Mouse (Mus musculus): ENCODE measurements around the gene Sytl3. TPM values are rescaled to one million over a fixed set of nuclear protein-coding genes. Genes with fewer than 3 reads are reported as not detected.
"Not testable (repeated sequence)": the region's sequence is repeated elsewhere in the genome, so short reads cannot be mapped to it uniquely, and the experiment has no call there.

Gene Sytl3
- polyA plus RNA-seq, 1 experiment from 2014 or later = 0.74 TPM

DNA sequence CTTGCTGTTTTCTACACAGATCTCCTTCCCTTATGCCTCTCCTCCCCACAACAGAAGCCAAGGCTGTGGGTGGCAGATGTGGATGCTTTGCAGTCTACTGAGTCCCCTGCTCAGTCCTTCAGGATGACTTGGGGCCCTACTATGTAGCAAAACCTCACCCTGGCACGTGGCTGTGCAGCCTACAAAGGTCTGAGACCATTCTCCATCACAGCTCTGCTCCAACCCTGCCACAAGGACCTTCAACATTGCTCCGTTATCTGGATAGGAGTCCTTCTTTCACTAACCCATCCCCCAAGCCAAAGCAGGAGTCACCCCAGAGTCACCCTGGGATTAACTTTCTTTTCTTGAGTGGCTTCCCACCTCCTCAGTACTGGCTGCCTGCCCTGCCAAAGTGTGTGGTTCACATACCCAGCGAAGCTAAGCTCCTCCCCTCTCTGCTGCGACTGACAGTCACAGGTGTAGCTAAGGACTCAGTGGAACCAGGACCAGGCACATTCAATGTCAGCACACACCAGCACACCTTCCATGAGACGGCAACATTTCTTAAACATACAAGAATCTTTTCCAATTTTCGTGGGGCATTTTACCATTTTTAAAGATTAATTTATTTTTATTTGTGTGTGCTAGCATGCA lies 33.9 kb upstream of the Sytl3 start:
- not testable (repeated sequence) for H3K27me3 ChIP-seq (ENCODE audit: control insufficient read depth, insufficient read depth, low read length); H3K36me3 ChIP-seq (ENCODE audit: control insufficient read depth, insufficient read depth, low read length); ATAC-seq (ENCODE audit: low FRiP score, low TSS enrichment); H3K4me1 ChIP-seq (ENCODE audit: control insufficient read depth, insufficient read depth, low read length); H3K4me3 ChIP-seq (ENCODE audit: low read length); H3K27ac ChIP-seq (ENCODE audit: low read depth, low read length); H3K4me2 ChIP-seq (replicated peaks; ENCODE audit: low read depth, low read length); H3K9ac ChIP-seq (ENCODE audit: low read depth, low read length); H3K9me3 ChIP-seq (ENCODE audit: control insufficient read depth, low read length)
- 72% methylated on average over 1 of the region's 6 CpGs for WGBS

DNA sequence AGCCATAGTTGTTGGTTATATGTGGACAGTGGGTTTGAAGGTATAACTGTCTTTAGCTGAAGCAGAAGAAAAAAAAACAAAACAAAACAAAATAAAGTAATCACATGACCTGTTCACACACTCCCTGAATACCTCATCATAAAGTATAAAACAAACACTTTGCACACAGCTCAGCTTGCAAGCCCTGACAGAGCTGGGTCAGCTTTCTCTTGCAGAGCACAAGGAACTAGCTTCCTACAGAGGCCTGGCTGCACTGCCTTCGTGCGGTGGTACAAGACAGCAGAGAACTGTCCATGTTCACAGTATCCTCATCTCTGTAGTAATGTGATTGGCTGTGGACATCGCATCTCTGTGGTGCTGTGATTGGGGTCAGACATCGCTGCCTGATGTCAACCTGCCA lies 28.5 kb upstream of the Sytl3 start:
- H3K9me3 ChIP-seq (ENCODE audit: control insufficient read depth, low read length); H3K27ac ChIP-seq (ENCODE audit: low read depth, low read length); H3K27me3 ChIP-seq (ENCODE audit: control insufficient read depth, insufficient read depth, low read length); H3K36me3 ChIP-seq (ENCODE audit: control insufficient read depth, insufficient read depth, low read length); H3K4me1 ChIP-seq (ENCODE audit: control insufficient read depth, insufficient read depth, low read length); H3K4me2 ChIP-seq (replicated peaks; ENCODE audit: low read depth, low read length); ATAC-seq (ENCODE audit: low FRiP score, low TSS enrichment); H3K4me3 ChIP-seq (ENCODE audit: low read length); H3K9ac ChIP-seq (ENCODE audit: low read depth, low read length): not testable (repeated sequence)
- 90% methylated on average over 4 of the region's 4 CpGs for WGBS

DNA sequence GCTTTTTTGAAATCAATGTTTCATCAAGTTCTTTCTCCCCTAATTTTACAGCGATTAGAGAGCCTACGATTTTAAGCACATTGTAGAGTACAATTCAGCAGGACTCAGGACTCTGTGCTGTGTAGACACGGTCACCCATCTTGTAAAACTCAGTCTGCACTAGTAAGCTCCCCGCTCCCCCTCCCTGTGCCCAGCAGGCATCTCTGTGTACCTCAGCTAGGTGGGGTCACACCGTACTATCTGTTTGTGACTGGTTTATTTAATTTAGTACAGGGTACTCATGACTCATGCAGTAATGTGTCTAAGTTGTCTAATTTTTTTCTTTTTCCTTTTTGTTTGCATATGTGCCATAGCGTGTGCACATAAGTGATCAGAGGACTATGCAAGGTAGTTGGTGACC lies 26.0 kb upstream of the Sytl3 start:
- H3K36me3 ChIP-seq (ENCODE audit: control insufficient read depth, insufficient read depth, low read length); H3K4me1 ChIP-seq (ENCODE audit: control insufficient read depth, insufficient read depth, low read length); ATAC-seq (ENCODE audit: low FRiP score, low TSS enrichment); H3K4me3 ChIP-seq (ENCODE audit: low read length); H3K27ac ChIP-seq (ENCODE audit: low read depth, low read length); H3K9ac ChIP-seq (ENCODE audit: low read depth, low read length); H3K27me3 ChIP-seq (ENCODE audit: control insufficient read depth, insufficient read depth, low read length); H3K9me3 ChIP-seq (ENCODE audit: control insufficient read depth, low read length); H3K4me2 ChIP-seq (replicated peaks; ENCODE audit: low read depth, low read length): not testable (repeated sequence)
- WGBS = 94% methylated on average over 6 of the region's 6 CpGs

DNA sequence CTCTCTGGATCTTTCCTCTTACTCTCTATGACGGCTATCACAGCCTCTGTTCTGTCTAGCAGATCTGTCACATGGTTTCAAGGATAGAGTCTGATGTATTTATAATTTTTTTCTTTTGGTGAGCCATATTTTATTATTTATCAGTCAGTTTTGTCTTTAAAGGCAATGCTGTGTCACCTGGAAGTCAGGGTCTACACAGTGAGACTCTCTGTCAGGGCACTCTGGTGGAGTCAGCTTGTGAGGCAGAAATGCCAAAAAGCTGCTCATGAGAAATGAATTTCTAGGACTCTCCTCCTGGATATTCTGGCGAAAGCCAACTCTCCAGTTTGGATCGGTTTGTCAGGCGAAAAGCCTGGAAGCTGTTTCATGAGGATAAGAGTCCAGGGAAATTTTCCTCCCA lies 23.1 kb upstream of the Sytl3 start:
- H3K9me3 ChIP-seq (ENCODE audit: control insufficient read depth, low read length); ATAC-seq (ENCODE audit: low FRiP score, low TSS enrichment); H3K4me2 ChIP-seq (replicated peaks; ENCODE audit: low read depth, low read length); H3K9ac ChIP-seq (ENCODE audit: low read depth, low read length); H3K36me3 ChIP-seq (ENCODE audit: control insufficient read depth, insufficient read depth, low read length); H3K27ac ChIP-seq (ENCODE audit: low read depth, low read length); H3K4me3 ChIP-seq (ENCODE audit: low read length); H3K27me3 ChIP-seq (ENCODE audit: control insufficient read depth, insufficient read depth, low read length); H3K4me1 ChIP-seq (ENCODE audit: control insufficient read depth, insufficient read depth, low read length): not testable (repeated sequence)
- 100% methylated on average over 1 of the region's 4 CpGs for WGBS

DNA sequence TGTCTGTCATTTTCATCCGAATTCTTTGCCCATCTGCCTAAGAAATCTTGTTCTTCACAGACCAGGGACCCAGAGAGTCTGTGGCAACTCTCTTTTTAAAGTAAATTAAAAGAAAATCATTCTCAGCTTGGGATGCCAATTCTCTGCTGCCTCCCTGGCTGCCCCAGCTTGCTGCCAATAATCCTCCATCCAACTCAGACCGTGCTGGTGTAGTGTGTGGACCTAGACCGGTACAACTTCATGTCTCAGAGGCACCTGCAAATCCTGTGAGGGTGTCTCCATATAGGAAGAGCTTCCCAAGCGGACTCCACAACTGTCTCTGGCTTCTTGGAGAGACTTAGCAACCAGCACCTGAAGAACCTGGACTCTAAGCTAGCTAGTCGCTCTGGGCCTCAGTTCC lies 22.0 kb upstream of the Sytl3 start:
- 91% methylated on average over 5 of the region's 5 CpGs for WGBS
- Histone ChIP-seq H3K4me2 (replicated peaks; ENCODE audit: low read depth, low read length) (no peak overlapping the region), H3K9ac (ENCODE audit: low read depth, low read length) (no peak overlapping the region), H3K9me3 (ENCODE audit: control insufficient read depth, low read length) (no peaks in the 10 kb centered on the region), H3K4me1 (ENCODE audit: control insufficient read depth, insufficient read depth, low read length) (no peaks in the 10 kb centered on the region), H3K27ac (ENCODE audit: low read depth, low read length) (no peak overlapping the region), H3K4me3 (ENCODE audit: low read length) (no peak overlapping the region), H3K36me3 (ENCODE audit: control insufficient read depth, insufficient read depth, low read length) (no peaks in the 10 kb centered on the region), H3K27me3 (ENCODE audit: control insufficient read depth, insufficient read depth, low read length) (no peaks in the 10 kb centered on the region)
- no peak for ATAC-seq (ENCODE audit: low FRiP score, low TSS enrichment)

DNA sequence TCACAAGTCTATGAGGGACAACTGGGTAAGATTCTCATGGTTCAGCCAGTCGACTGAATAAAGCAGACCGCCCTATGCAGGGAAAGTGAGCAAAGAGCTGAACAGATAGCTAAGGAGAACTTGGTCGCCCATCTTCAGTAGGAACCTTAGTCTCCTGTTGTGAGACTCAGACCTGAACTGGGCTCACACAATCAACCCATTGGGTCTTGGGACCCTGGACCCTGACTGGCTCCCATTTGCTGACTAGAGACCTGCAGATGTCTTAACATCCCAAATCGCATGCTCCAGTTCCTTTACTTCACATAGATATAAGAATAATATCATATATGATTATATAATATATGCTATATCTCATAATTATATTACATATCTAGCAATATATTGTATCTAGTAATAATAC lies 21.5 kb upstream of the Sytl3 start:
- H3K4me3 ChIP-seq (ENCODE audit: low read length); H3K27ac ChIP-seq (ENCODE audit: low read depth, low read length); H3K4me1 ChIP-seq (ENCODE audit: control insufficient read depth, insufficient read depth, low read length); H3K4me2 ChIP-seq (replicated peaks; ENCODE audit: low read depth, low read length); H3K36me3 ChIP-seq (ENCODE audit: control insufficient read depth, insufficient read depth, low read length); ATAC-seq (ENCODE audit: low FRiP score, low TSS enrichment); H3K9me3 ChIP-seq (ENCODE audit: control insufficient read depth, low read length); H3K9ac ChIP-seq (ENCODE audit: low read depth, low read length); H3K27me3 ChIP-seq (ENCODE audit: control insufficient read depth, insufficient read depth, low read length): not testable (repeated sequence)
- 92% methylated on average over 4 of the region's 4 CpGs for WGBS

DNA sequence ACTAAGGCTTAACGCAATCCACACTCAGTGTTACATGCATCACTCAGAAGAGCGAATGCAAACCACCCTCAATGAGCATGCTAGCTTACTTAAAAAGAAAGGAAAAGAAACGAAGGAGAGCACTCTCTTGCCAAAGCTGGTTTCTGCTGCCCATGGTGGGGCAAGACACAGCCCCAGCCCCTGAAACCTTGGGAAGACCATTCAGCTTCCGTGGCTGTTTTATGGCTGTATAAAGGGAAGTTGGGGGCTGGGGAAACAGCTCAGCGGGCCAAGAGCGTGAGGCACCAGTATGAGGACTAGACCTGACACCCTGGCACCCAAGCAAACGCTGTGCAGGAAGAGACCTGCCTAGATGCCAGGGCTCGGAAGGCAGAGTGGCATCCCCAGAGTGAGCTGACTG lies 20.4 kb upstream of the Sytl3 start:
- H3K9me3 ChIP-seq (ENCODE audit: control insufficient read depth, low read length); ATAC-seq (ENCODE audit: low FRiP score, low TSS enrichment): not testable (repeated sequence)
- 88% methylated on average over 8 of the region's 8 CpGs for WGBS

DNA sequence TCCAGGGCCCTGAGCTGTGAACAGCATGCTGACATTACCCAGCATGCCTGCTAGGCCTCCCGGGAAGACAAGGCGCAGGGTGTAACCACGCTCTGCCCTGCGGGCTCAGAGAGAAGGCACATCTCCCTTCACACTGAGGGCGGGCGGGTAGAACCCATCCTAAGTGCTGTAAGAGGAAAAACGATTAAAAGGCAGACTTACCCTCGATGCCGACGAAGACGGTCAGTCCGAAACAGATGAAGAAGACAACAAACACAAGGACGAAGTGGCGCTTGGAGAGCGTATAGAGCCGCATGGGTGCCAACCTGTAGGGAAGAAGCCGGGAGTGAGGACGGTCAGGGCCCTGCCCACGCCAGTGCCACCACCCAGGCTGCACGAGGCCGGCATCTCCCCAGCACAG lies 19.4 kb upstream of the Sytl3 start:
- not testable (repeated sequence) for H3K27ac ChIP-seq (ENCODE audit: low read depth, low read length); H3K27me3 ChIP-seq (ENCODE audit: control insufficient read depth, insufficient read depth, low read length); H3K9ac ChIP-seq (ENCODE audit: low read depth, low read length); H3K9me3 ChIP-seq (ENCODE audit: control insufficient read depth, low read length); H3K4me3 ChIP-seq (ENCODE audit: low read length); H3K36me3 ChIP-seq (ENCODE audit: control insufficient read depth, insufficient read depth, low read length); H3K4me2 ChIP-seq (replicated peaks; ENCODE audit: low read depth, low read length); ATAC-seq (ENCODE audit: low FRiP score, low TSS enrichment); H3K4me1 ChIP-seq (ENCODE audit: control insufficient read depth, insufficient read depth, low read length)
- WGBS = 96% methylated on average over 13 of the region's 21 CpGs

More for the DNA sequence above, 20.4 kb upstream of the Sytl3 start:
- H3K4me3 ChIP-seq (ENCODE audit: low read length); H3K4me2 ChIP-seq (replicated peaks; ENCODE audit: low read depth, low read length); H3K36me3 ChIP-seq (ENCODE audit: control insufficient read depth, insufficient read depth, low read length); H3K27ac ChIP-seq (ENCODE audit: low read depth, low read length); H3K27me3 ChIP-seq (ENCODE audit: control insufficient read depth, insufficient read depth, low read length); H3K9ac ChIP-seq (ENCODE audit: low read depth, low read length); H3K4me1 ChIP-seq (ENCODE audit: control insufficient read depth, insufficient read depth, low read length): not testable (repeated sequence)

DNA sequence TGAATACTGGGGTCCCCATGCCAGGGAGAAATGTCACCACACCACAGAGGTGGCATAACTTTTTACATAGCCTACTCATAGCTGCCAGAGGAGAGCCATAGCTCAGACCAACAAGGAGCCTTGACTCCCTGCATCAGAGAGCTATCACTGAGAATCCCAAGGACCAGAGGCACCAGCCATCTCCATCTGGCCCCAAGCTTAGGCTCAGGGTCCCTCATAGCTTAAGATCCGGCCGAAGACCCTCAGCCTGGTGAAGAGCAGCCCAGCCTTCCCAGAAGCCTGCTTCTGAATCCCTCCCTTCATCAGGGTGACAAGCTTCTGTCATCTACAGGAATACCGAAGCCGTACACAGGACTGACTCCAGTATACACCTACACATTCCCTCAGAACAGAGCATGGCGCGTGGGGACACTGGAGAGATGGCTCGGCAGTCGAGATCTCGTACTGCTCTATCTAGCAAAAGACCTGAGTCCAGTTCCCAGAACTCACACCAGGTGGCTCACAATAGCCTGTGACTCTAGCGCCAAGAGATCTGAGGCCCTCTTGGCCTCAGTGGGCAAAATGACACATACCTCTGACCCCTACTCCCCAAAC lies 18.8 kb upstream of the Sytl3 start:
- WGBS = 94% methylated on average over 10 of the region's 10 CpGs
- not testable (repeated sequence) for H3K4me1 ChIP-seq (ENCODE audit: control insufficient read depth, insufficient read depth, low read length); H3K36me3 ChIP-seq (ENCODE audit: control insufficient read depth, insufficient read depth, low read length); H3K27me3 ChIP-seq (ENCODE audit: control insufficient read depth, insufficient read depth, low read length); H3K27ac ChIP-seq (ENCODE audit: low read depth, low read length); H3K4me2 ChIP-seq (replicated peaks; ENCODE audit: low read depth, low read length); ATAC-seq (ENCODE audit: low FRiP score, low TSS enrichment); H3K9ac ChIP-seq (ENCODE audit: low read depth, low read length); H3K4me3 ChIP-seq (ENCODE audit: low read length); H3K9me3 ChIP-seq (ENCODE audit: control insufficient read depth, low read length)

Data from kidney, embryonic 14.5 days (tissue).